Mouse (Mus musculus) embryo, embryonic 10 days (tissue): Measurements from ENCODE around the gene Fam136a.

ENCODE experiments used
- DNase-seq: peaks from one replicate; pipeline ENCODE4 v3.0.0-alpha.2; 2015; ENCODE audit warnings: low spot score

Fam136a gene

DNA sequence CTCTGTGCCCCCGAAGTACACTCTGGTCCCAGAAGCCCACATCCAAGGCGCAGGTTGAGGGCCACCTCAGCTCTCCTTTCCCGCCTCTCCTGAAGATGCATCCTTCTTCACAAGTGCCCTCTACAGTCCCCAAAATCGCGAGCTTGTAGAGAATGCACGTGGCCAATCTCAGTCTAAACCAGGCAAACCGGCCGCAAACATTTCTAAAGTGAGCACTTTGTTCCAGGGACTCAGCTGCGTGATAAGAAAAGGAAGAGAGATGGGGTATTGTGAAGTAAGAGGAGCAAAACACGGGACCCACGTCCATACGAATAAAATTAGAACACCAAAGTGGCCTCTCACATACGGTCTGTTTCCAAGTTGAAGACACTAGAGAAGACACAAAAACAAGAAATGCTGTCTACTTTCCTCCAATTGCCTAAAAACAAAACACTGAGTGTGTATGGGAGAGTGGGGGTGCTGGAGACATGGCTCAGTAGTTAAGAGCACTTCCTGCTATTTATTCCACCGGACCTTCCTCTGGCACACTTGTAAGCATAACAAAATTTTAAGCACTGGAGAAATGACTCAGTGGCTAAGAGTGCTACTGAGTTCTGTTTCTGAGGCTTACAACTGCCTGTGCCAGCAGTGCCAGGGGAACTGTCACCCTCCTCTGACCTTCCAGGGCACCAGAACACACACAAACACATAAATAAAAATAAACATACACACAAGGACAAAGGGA lies 32.0 kb downstream of the Fam136a start:
- no peak for DNase-seq

DNA sequence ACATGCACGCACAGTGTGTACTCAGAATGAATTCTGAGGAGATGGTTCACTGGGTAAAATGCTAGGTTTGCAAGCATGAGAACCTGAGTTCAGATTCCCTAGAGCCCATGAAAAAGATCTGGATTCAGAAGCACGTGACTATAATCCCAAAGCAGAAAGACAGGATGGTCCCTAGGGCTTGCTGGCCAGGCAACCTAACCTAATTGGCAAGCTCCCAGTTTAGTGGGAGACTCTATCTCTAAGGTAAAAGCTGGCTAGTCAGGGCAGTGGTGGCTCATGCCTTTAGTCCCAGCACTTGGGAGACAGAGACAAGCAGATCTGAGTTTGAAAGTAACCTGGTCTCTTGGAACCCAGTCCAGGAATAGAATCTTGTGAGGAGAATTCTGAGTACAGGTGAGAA lies 33.5 kb downstream of the Fam136a start:
- no peak for DNase-seq

DNA sequence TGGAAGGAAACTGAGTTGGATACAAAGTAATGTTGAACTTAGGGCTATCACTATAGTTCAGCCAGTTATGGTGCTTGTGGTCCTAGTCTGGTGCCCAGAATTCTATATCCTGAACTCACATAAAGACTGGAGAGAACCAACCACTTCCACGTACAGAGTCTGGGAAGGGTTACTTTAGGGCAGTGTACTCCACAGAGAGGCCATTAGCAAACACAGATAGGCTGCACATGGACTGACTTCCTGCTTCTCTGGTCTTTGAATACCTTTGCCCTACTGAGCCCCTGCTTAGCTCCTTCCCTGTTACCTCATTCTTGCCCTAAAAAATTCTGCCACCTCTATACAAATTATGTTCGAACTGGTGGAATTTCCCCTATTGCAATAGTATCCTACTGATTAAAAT lies 34.5 kb downstream of the Fam136a start:
- no peak for DNase-seq

DNA sequence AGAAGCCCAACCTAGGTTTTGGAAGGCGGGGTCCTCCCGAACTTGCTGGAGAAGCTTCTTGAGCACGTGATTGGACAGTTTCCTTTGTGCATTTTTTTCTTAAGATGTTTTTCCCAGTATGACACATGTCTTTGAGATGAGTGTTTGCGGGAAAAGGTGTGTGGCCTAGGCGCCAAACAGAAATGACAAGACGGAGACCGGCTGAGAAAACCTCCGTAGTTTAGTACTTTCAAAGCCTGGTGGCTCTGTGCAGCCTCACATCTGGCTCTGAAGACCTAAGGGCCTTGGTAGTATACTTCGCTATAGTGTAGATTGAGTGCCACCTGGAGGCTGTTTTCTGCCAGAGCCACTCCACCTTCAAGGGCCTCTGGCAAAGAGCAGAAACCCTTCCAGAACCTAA lies 35.5 kb downstream of the Fam136a start:
- peak; percentile 87 for DNase-seq

DNA sequence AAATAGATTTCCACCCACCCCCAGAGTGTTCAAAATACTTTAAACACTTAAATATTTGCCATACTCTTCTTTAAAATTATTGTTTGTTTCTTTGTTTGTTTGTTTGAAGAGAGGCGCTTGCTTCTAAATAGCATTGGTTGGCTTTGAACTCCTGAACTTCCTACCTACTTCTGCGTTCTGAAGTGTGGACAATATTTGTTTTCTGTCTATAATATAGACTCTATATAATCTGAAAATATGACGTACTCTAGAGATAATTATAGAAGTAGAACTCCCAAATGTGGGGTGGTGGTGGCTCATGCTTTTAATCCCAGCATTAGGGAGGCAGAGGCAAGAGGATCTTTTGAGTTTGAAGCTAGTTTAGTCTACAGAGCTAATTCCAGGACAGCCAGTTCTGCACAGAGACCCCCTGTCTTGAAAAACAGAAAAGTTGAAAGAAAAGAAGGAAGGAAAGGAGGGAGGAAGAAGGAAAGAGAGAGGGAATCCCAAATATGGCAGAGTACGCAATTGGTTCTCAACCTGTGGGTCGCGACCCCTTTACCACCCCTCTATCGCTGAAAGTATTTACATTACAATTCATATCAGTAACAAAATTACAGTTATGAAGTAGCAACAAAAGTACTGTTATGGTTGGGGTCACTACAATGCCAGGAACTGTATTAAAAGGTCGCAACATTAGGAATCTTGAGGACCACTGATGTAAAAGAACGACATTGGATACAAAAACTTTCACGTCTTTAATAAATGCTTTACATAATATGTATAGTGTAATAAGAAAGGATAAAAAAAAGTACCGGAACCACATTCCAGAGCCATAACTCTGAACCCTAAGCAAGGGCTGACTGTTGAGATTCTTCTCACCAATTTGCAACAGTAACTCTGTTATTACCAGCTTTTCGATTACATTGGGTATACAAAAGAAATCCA lies 37.5 kb downstream of the Fam136a start:
- peak; percentile 39 for DNase-seq

DNA sequence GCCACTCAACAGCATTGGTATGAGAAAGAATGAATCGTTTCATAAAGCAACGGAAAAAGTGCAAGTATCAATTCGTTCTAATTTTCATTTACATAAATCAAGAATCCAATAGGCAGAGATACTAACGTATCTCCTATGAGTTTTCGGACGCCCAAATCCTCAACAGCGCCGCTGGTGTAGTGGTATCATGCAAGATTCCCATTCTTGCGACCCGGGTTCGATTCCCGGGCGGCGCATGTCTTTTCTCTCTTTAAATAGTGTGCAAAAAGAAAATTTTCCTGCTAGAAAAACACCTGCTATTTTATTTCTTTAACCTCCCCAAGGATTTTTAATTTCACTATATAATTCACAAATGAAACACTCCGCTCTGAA lies 38.3 kb downstream of the Fam136a start:
- peak; percentile 86 for DNase-seq

DNA sequence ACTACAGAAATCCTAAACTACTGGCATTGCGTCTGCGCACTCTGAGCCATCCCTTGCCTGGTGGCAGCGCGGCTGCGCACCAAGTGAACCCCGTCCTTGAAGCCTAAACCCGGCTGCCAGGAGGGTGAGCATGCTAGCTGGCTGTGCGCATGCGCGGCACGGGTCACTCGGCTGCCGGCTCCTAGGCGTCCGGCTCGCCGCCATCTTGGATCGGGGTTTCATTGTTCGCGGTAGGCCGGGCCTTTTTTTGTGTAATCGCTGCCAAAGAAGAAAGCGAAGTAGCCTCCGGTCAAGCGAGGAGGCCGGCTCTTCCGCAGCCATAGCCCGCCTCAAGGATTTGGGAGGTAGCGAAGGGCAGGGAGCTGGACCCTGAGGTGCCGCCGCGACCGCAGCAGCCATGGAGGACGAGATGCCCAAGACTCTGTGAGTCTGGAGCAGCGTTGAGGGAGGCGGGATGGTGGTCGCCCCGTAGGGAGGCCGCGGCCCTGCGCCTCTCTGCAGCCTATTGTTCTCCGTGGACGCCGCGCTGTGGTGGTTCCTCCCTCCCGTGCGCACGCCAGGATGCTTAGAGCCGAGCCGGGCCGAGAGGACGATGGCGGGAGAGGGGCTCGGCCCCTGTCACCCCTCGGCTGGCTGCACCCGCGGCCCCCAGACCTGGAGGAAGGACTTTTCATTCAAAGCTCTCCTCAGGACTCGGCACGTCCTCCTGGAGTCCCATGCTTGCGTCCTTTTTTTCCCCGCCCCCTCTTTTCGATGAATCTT lies 38.8 kb downstream of the Fam136a start, which contains the start of gene Tia1:
Gene Tia1, plus strand, starts transcription at position 120 of the 762 bp plus-strand sequence.
- peak; percentile 99 for DNase-seq

DNA sequence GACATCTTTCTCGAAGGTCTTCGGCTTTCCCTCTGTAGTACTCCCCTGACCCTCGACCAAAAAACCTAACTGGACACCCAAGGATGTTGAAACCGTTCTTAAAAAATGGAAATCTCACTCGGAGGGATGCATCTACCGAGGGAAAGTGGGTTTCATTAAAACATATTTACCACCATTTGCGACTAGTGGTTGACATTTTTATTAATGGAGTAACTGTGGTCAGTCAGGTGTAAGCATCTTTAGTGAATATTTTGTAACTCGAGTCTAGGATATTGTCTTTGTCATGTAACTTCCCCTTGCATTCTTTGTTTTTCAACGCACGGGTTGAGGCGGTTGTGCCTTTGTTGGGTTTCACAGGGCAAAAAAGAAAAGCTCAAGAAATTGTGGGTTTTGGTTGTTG lies 39.5 kb downstream of the Fam136a start:
- peak; percentile 28 for DNase-seq

DNA sequence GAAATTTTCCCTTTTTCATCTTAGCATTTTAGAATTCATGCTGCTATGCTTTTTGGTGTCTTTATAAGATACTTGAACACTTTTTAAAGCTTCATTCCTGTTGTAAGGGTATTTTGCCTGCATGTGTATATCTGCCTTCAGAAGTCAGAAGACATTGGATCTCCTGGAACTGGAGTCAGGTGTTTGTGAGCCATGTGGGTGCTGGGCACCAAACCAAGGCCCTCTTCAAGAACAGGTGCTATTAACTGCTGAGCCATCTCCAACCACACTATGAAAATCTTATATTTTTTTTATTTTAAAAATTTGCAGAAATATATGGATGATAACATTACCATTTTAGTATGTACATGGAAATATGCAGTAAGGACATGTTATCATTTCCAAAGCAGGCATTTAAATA lies 40.9 kb downstream of the Fam136a start:
- no peak for DNase-seq

DNA sequence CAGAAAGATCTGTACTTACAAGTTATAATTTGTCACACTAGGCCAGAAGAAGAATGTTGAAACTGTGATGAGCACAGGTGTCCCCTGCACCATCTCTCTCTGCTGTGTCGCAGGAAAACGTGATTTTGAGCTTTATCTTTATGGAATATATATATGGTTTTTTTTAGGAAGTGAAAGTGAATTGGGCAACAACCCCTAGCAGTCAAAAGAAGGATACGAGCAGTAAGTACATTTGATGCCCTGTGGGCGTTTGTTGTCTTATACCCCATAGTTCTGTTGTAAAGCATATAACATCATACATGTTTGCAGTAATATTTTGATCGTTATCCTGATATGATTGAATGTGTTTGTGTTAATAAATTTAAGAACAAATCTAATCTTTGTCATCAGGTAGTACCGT lies 53.3 kb downstream of the Fam136a start:
- DNase-seq, result no peak

DNA sequence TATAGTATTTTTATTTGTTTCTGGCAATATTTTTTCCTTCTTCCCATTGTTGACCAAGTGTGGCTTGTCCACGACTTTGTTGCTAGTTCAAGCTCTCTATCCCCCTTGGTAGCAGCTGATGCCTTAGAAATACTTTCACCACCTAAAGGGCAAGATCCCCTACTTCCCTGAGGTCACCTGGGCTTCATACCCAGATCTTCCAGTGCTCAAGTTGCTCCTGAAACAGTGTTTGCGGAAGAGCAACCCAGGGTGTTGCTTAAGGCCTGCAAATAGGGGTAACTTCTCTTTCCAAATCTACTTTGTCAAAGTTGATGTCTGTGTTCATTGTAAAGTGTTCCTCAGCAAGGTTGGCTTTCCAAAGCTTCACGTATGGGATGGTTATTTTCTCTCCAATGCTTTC lies 53.8 kb downstream of the Fam136a start:
- DNase-seq, result no peak
